Mouse (Mus musculus): ENCODE results near the gene Calml3.

The Calml3 gene

GRCm38 (mm10) chr13:3782499-3782898 is 21.6 kb downstream of the Calml3 start:
- intact Hi-C loops (cut with DNase I) = no loop called here

- intact Hi-C loops (cut with DNase I) = loop anchor here (10.0 kb wide), 1 partner anchor 115 kb away; no protein-coding TSS in a partner anchor
These were observed 24.4 kb downstream of the Calml3 start for GRCm38 (mm10) chr13:3779575-3780226.

- intact Hi-C loops (cut with DNase I) = loop anchor here (10.0 kb wide), 1 partner anchor 116 kb away; no protein-coding TSS in a partner anchor
These were observed 25.3 kb downstream of the Calml3 start for GRCm38 (mm10) chr13:3778591-3779364.

GRCm38 (mm10) chr13:3777216-3777912 is 26.8 kb downstream of the Calml3 start:
- intact Hi-C loops (cut with DNase I) = loop anchor here (10.0 kb wide), 1 partner anchor 117 kb away; no protein-coding TSS in a partner anchor

- intact Hi-C loops (cut with DNase I) = loop anchor here (10.0 kb wide), 1 partner anchor 118 kb away; no protein-coding TSS in a partner anchor
These were observed 27.7 kb downstream of the Calml3 start for GRCm38 (mm10) chr13:3776446-3776845.

GRCm38 (mm10) chr13:3774991-3775390 is 29.1 kb downstream of the Calml3 start:
- intact Hi-C loops (cut with DNase I) = loop anchor here (10.0 kb wide), 1 partner anchor 120 kb away; no protein-coding TSS in a partner anchor

- intact Hi-C loops (cut with DNase I) = loop anchor here (10.0 kb wide), 1 partner anchor 121 kb away; no protein-coding TSS in a partner anchor
These were observed 29.8 kb downstream of the Calml3 start for GRCm38 (mm10) chr13:3774280-3774679.

- intact Hi-C loops (cut with DNase I) = loop anchor here (10.0 kb wide), 1 partner anchor 122 kb away; no protein-coding TSS in a partner anchor
These were observed 30.9 kb downstream of the Calml3 start for GRCm38 (mm10) chr13:3773149-3773688.

- intact Hi-C loops (cut with DNase I) = loop anchor here (10.0 kb wide), 1 partner anchor 124 kb away; no protein-coding TSS in a partner anchor
These were observed 32.9 kb downstream of the Calml3 start for GRCm38 (mm10) chr13:3771221-3771620.

GRCm38 (mm10) chr13:3770170-3771024 is 33.7 kb downstream of the Calml3 start:
- intact Hi-C loops (cut with DNase I) = loop anchor here (10.0 kb wide), 1 partner anchor 124 kb away; no protein-coding TSS in a partner anchor

- intact Hi-C loops (cut with DNase I) = no loop called here
These were observed 34.6 kb downstream of the Calml3 start for GRCm38 (mm10) chr13:3769531-3769930.

GRCm38 (mm10) chr13:3768621-3769020 is 35.5 kb downstream of the Calml3 start:
- intact Hi-C loops (cut with DNase I) = no loop called here

- intact Hi-C loops (cut with DNase I) = no loop called here
These were observed 37.0 kb downstream of the Calml3 start for GRCm38 (mm10) chr13:3767086-3767485.

- intact Hi-C loops (cut with DNase I) = no loop called here
These were observed 38.3 kb downstream of the Calml3 start for GRCm38 (mm10) chr13:3765781-3766180.

- intact Hi-C loops (cut with DNase I) = no loop called here
These were observed 43.0 kb downstream of the Calml3 start for GRCm38 (mm10) chr13:3761131-3761530.

GRCm38 (mm10) chr13:3758347-3758746 is 45.8 kb downstream of the Calml3 start:
- intact Hi-C loops (cut with DNase I) = no loop called here

- intact Hi-C loops (cut with DNase I) = no loop called here
These were observed 50.8 kb downstream of the Calml3 start for GRCm38 (mm10) chr13:3753291-3753690.
